Mouse (Mus musculus) liver, postnatal 0 days (tissue): ENCODE results near the gene Lars2. TPM values are rescaled to one million over a fixed set of nuclear protein-coding genes. Genes with fewer than 3 reads are reported as not detected.

Source experiments
- ATAC-seq: fragments of 200-750 bp; cut with Nextera tagmentation; 2 replicates; pipeline ENCODE4 v1.8.0; 2017; ENCODE audit warnings: mild to moderate bottlenecking, moderate library complexity
- DNase-seq: peaks from one replicate; pipeline ENCODE4 v3.0.0-alpha.2; 2016
- H3K27ac ChIP-seq: fragments of 300-500 bp; sonication (generic); 2 replicates; pipeline ENCODE4 v1.5.1; 2014; ENCODE audit warnings: antibody characterized with exemption, moderate library complexity, mild to moderate bottlenecking, low read depth
- H3K27me3 ChIP-seq: fragments of 300-500 bp; sonication (generic); 2 replicates; pipeline ENCODE4 v1.6.1; 2014; ENCODE audit warnings: low read length, control low read depth, mixed read lengths; ENCODE audit not compliant: insufficient read depth
- H3K36me3 ChIP-seq: fragments of 300-500 bp; sonication (generic); replicated peaks from 2 replicates; pipeline ENCODE4 v1.6.1; 2014; ENCODE audit warnings: mild to moderate bottlenecking, control low read depth, low read length, moderate library complexity, mixed read lengths; ENCODE audit not compliant: insufficient read depth
- H3K4me1 ChIP-seq: fragments of 300-500 bp; sonication (generic); 2 replicates; pipeline ENCODE4 v1.6.1; 2014; ENCODE audit warnings: antibody characterized with exemption, mild to moderate bottlenecking, control low read depth; ENCODE audit not compliant: insufficient read depth
- H3K4me2 ChIP-seq: fragments of 300-500 bp; sonication (generic); 2 replicates; pipeline ENCODE4 v1.6.1; 2014; ENCODE audit warnings: low read depth, mild to moderate bottlenecking, low read length, moderate library complexity, mixed read lengths
- H3K4me3 ChIP-seq: fragments of 300-500 bp; sonication (generic); 2 replicates; pipeline ENCODE4 v1.5.1; 2014; ENCODE audit warnings: low read depth, low read length
- H3K9ac ChIP-seq: fragments of 300-500 bp; sonication (generic); replicated peaks from 2 replicates; pipeline ENCODE4 v1.6.1; 2014; ENCODE audit warnings: mild to moderate bottlenecking, moderate library complexity
- H3K9me3 ChIP-seq: fragments of 300-500 bp; sonication (generic); 2 replicates; pipeline ENCODE4 v1.6.1; 2016; ENCODE audit warnings: mild to moderate bottlenecking, control low read depth, low read length, mixed read lengths
- CTCF ChIP-seq: sonication (generic); IDR thresholded peaks from 2 replicates; pipeline ENCODE4 v1.5.1; 2016; ENCODE audit warnings: antibody characterized with exemption, low read depth
- EP300 ChIP-seq: IDR thresholded peaks from 2 replicates; pipeline ENCODE4 v1.6.1; 2016; ENCODE audit warnings: antibody characterized with exemption, low read depth, mild to moderate bottlenecking
- WGBS: fragments of 180-500 bp; shearing (Covaris S2); extraction: QIAGEN DNeasy Blood & Tissue Kit; methylation state at CpG from one replicate; pipeline ENCODE4 v1.1.7; 2014; ENCODE audit not compliant: insufficient replicate concordance; 5-methylcytosine and 5-hydroxymethylcytosine counted together
- polyA plus RNA-seq: library from polyadenylated mRNA; unstranded; fragments of >200 nt; fragmentation: Nextera tagmentation; extraction: Ambion mirVana; gene quantifications from 2 replicates; pipeline ENCODE4 v1.2.1, GENCODE M21; 2015

Gene Lars2
- polyA plus RNA-seq, 1 experiment from 2014 or later: 1,350 TPM

GRCm38 (mm10) chr9:123505598-123505997 is 138.9 kb downstream of the Lars2 start:
- H3K27me3 ChIP-seq: no peaks in the 10 kb centered on the region
- H3K9me3 ChIP-seq: no peaks in the 10 kb centered on the region
- DNase-seq (no peak), ATAC-seq (no peak)
- no peak overlapping the region for H3K27ac ChIP-seq
- H3K9ac ChIP-seq: no peak overlapping the region
- no peak overlapping the region for H3K4me3 ChIP-seq
- H3K36me3 ChIP-seq: peaks cover 44% of the 10 kb centered on the region
- no peak overlapping the region for H3K4me2 ChIP-seq
- TF ChIP-seq EP300 (no peak), CTCF (no peak)
- H3K4me1 ChIP-seq: peaks cover 6% of the 10 kb centered on the region
- whole genome bisulfite sequencing: 65% methylated on average over 1 of the region's 1 CpGs

- H3K36me3 ChIP-seq: peaks cover 43% of the 10 kb centered on the region
- H3K4me1 ChIP-seq: peaks cover 8% of the 10 kb centered on the region
- ATAC-seq (no peak), DNase-seq (no peak)
- no peaks in the 10 kb centered on the region for H3K9me3 ChIP-seq
- H3K27ac ChIP-seq: no peak overlapping the region
- no peaks in the 10 kb centered on the region for H3K27me3 ChIP-seq
- WGBS: 71% methylated on average over 4 of the region's 4 CpGs
- H3K4me3 ChIP-seq: no peak overlapping the region
- TF ChIP-seq EP300: no peak
- TF ChIP-seq CTCF: peak; percentile 25
- H3K4me2 ChIP-seq: no peak overlapping the region
- no peak overlapping the region for H3K9ac ChIP-seq
These were observed 139.8 kb downstream of the Lars2 start for GRCm38 (mm10) chr9:123506270-123507146.

DNA sequence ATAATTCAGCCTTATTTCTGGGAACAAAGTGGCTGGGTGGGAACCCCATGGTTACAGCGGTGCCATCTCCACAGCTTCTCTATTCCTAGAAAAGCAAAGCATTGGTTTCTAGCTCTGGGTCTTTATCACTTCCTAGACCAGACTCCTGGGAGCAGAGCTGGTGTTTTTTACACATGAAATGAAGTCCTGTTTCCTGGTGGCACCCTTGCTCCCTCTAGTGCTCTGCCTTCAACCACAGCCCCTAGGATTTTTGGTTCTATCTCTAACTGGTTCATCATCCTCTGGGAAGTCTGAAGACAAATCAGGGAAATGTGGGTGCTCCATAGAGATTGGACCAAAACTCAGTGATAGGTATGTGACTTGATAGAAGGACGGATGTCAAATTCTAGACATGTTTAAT is 140.7 kb downstream of the Lars2 start:
- H3K27ac ChIP-seq: no peak overlapping the region
- WGBS: 80% methylated on average over 2 of the region's 2 CpGs
- ATAC-seq: no peak
- DNase-seq: no peak
- no peak overlapping the region for H3K9ac ChIP-seq
- H3K4me3 ChIP-seq: no peak overlapping the region
- H3K27me3 ChIP-seq: no peaks in the 10 kb centered on the region
- H3K4me1 ChIP-seq: peaks cover 8% of the 10 kb centered on the region
- no peaks in the 10 kb centered on the region for H3K9me3 ChIP-seq
- TF ChIP-seq EP300 (no peak), CTCF (peak; percentile 52)
- no peak overlapping the region for H3K4me2 ChIP-seq
- H3K36me3 ChIP-seq: peaks cover 45% of the 10 kb centered on the region

- H3K9me3 ChIP-seq: no peaks in the 10 kb centered on the region
- H3K4me3 ChIP-seq: no peak overlapping the region
- DNase-seq (no peak), ATAC-seq (no peak)
- no peak overlapping the region for H3K4me2 ChIP-seq
- peaks cover 36% of the 10 kb centered on the region for H3K36me3 ChIP-seq
- H3K27me3 ChIP-seq: no peaks in the 10 kb centered on the region
- 82% methylated on average over 2 of the region's 2 CpGs for WGBS
- no peak overlapping the region for H3K27ac ChIP-seq
- H3K9ac ChIP-seq: no peak overlapping the region
- TF ChIP-seq EP300: no peak
- no peak for TF ChIP-seq CTCF
- peaks cover 8% of the 10 kb centered on the region for H3K4me1 ChIP-seq
These were observed 142.3 kb downstream of the Lars2 start for GRCm38 (mm10) chr9:123508986-123509385.

DNA sequence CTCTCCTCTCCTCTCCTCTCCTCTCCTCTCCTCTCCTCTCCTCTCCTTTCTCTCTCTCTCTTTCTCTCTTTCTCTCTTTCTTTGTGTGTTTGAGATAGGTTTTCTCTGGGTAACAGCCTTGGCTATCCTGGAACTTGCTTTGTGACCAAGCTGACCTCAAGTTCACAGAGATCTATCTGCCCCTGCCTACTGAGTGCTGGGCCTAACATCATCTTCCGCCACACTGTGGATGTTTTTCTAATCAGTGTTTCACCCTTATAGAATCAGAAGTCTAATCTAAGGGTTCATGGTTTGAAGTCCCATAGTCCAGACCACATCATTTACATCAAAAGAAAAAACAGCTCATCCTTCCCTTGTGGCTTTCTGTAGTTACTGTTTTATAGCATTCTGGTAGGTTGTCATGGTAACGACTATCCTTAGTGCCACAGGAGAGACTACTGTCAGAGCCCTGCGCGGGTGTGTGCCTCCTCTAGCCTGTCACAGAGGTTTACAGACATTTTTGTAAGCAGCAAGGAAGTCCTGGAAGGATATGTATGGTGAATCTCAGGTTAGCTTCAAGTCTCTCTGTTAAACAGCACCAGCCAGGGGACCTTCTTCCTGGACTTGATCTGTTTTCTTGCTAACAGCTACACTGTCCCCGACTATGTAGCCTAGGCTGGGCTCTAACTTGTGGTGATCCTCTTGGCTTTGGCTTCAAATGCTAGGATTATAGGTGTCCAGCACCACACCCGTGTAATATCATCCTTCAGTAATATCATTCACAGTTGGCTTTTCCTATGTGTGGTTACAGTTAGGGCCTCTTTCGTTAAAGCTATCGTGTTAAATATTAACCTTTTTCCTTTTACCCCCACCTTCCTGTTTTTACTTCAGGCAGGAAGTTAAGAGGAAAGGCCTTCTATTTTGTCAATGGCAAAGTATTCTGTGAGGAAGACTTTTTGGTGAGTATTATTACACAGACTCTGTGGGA is 143.2 kb downstream of the Lars2 start:
- 31% methylated on average over 8 of the region's 8 CpGs for WGBS
- no peak overlapping the region for H3K4me2 ChIP-seq
- DNase-seq: no peak

GRCm38 (mm10) chr9:123510926-123511325 is 144.2 kb downstream of the Lars2 start:
- no peaks in the 10 kb centered on the region for H3K9me3 ChIP-seq
- no peak overlapping the region for H3K4me3 ChIP-seq
- H3K4me2 ChIP-seq: no peak overlapping the region
- no peak overlapping the region for H3K27ac ChIP-seq
- no peak for ATAC-seq
- 85% methylated on average over 5 of the region's 5 CpGs for WGBS
- no peak for DNase-seq
- TF ChIP-seq CTCF: no peak
- no peak for TF ChIP-seq EP300
- H3K36me3 ChIP-seq: peaks cover 33% of the 10 kb centered on the region
- H3K4me1 ChIP-seq: peaks cover 8% of the 10 kb centered on the region
- no peaks in the 10 kb centered on the region for H3K27me3 ChIP-seq
- H3K9ac ChIP-seq: no peak overlapping the region

More for the DNA sequence above, 143.2 kb downstream of the Lars2 start:
- Histone ChIP-seq H3K9me3 (no peaks in the 10 kb centered on the region), H3K27ac (peak overlapping the region; percentile 5; the same call in 1 of the 2 replicates), H3K9ac (no peak overlapping the region), H3K4me3 (no peak overlapping the region), H3K36me3 (peaks cover 35% of the 10 kb centered on the region), H3K27me3 (no peaks in the 10 kb centered on the region), H3K4me1 (peaks cover 8% of the 10 kb centered on the region)
- TF ChIP-seq EP300 (no peak), CTCF (no peak)
- ATAC-seq: peak; percentile 47

Other genes with a start within 250 kb of the Lars2 start
- 0.28 TPM in 1 of 2 replicates, not detected in the other for gene Clec3b, start 216.0 kb upstream of the Lars2 start, polyA plus RNA-seq
- 0.90 and 1.2 TPM in 2 replicates for gene Cdcp1, start 150.9 kb upstream of the Lars2 start, polyA plus RNA-seq
- gene Tmem158, start 106.2 kb upstream of the Lars2 start, polyA plus RNA-seq: 2.8 and 3.6 TPM in 2 replicates
- 11.9 and 12.4 TPM in 2 replicates for gene Limd1, start 111.8 kb downstream of the Lars2 start, polyA plus RNA-seq
- gene Sacm1l, start 162.8 kb downstream of the Lars2 start, polyA plus RNA-seq: 21.0 and 22.2 TPM in 2 replicates